Mouse (Mus musculus): ENCODE data around the gene Hapln2.

DNA sequence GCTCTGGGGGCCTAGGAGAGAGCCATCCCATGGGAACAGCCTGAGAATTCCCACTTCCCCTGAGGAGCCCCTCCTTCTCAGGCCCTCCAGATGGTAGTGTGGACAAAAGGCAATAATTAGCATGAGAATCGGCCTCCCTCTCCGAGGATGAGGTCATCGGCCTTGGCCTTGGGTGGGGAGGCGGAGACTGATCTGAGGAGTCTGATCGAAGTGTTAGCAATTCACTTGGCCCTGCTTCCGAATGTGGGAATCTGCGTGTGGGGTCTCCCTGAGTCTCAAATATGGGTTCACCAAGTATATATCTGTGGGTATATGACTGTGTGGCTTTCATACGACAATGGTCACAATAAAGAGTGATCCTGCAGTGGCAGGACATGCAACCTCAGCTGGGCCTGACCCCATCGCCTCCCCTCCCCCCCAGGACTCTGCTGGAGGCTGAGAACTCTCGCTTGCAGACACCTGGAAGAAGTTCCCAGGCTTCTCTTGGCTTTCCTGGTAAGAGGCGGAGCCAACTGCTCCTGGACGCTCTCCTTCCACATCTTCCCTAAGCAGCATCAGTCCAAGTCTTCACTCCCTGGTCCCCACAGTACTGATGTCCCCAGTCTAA is 52.9 kb downstream of the Hapln2 start:
- TF ChIP-seq CTCF (IDR thresholded peaks at IDR 0.05; ENCODE audit: low read depth) (no peak), EP300 (IDR thresholded peaks at IDR 0.05; ENCODE audit: low read depth) (no peak)
